Mouse (Mus musculus) embryonic fibroblast, embryonic 13.5 days (primary cell): ENCODE data around the gene Usp46. TPM values are rescaled to one million over a fixed set of nuclear protein-coding genes. Genes with fewer than 3 reads are reported as not detected.
"Not testable (repeated sequence)": the region's sequence is repeated elsewhere in the genome, so short reads cannot be mapped to it uniquely, and the experiment has no call there.

Source experiments
- H3K27ac ChIP-seq: 2 replicates; pipeline ENCODE4 v1.5.1; 2012; ENCODE audit warnings: low read length, control low read depth, inconsistent platforms; ENCODE audit not compliant: insufficient read depth
- H3K4me1 ChIP-seq: 2 replicates; pipeline ENCODE4 v1.6.1; 2011; ENCODE audit warnings: low read length; ENCODE audit not compliant: control insufficient read depth, insufficient read depth
- H3K4me3 ChIP-seq: 2 replicates; pipeline ENCODE4 v1.5.1; 2011; ENCODE audit warnings: mild to moderate bottlenecking, control low read depth, low read length; ENCODE audit not compliant: insufficient read depth
- CTCF ChIP-seq: IDR thresholded peaks from 2 replicates; pipeline ENCODE4 v1.5.1; 2011; ENCODE audit warnings: mild to moderate bottlenecking, control low read depth, low read length, moderate library complexity, borderline replicate concordance; ENCODE audit not compliant: insufficient read depth
- POLR2A ChIP-seq: IDR thresholded peaks from 2 replicates; pipeline ENCODE4 v1.6.1; 2011; ENCODE audit warnings: low read depth, mild to moderate bottlenecking, control low read depth, low read length, moderate library complexity
- polyA plus RNA-seq: library from polyadenylated mRNA; stranded (reverse); fragments of >200 nt; gene quantifications from 2 replicates; pipeline ENCODE4 v1.2.4, GENCODE M21; 2011; ENCODE audit warnings: low read depth; ENCODE audit not compliant: missing spikeins, insufficient read length

The Usp46 gene
- polyA plus RNA-seq, 1 experiment: 30.6 TPM

GRCm38 (mm10) chr5:73970024-73970628, 98.1 kb downstream of the Usp46 start:
- no peak overlapping the region for H3K27ac ChIP-seq
- TF ChIP-seq POLR2A: no peak
- TF ChIP-seq CTCF: no peak
- no peaks in the 10 kb centered on the region; the same call in 1 of the 2 replicates for H3K4me1 ChIP-seq
- no peak overlapping the region for H3K4me3 ChIP-seq

GRCm38 (mm10) chr5:73969338-73969737, 98.9 kb downstream of the Usp46 start:
- H3K4me3 ChIP-seq: no peak overlapping the region
- no peak for TF ChIP-seq CTCF
- TF ChIP-seq POLR2A: no peak
- no peaks in the 10 kb centered on the region; the same call in 1 of the 2 replicates for H3K4me1 ChIP-seq
- no peak overlapping the region for H3K27ac ChIP-seq

- H3K4me3 ChIP-seq: no peak overlapping the region
- no peak overlapping the region for H3K27ac ChIP-seq
- TF ChIP-seq CTCF (no peak), POLR2A (no peak)
Measured at GRCm38 (mm10) chr5:73959779-73960178, 108.5 kb downstream of the Usp46 start.

GRCm38 (mm10) chr5:73958614-73959013, 109.6 kb downstream of the Usp46 start:
- not testable (repeated sequence) for H3K27ac ChIP-seq, H3K4me1 ChIP-seq, H3K4me3 ChIP-seq

More at GRCm38 (mm10) chr5:73959779-73960178, 108.5 kb downstream of the Usp46 start:
- no peaks in the 10 kb centered on the region for H3K4me1 ChIP-seq

GRCm38 (mm10) chr5:73958096-73958495, 110.1 kb downstream of the Usp46 start:
- TF ChIP-seq POLR2A (no peak), CTCF (no peak)
- Histone ChIP-seq H3K4me1 (no peaks in the 10 kb centered on the region), H3K27ac (no peak overlapping the region), H3K4me3 (no peak overlapping the region)

GRCm38 (mm10) chr5:73955691-73956090, 112.5 kb downstream of the Usp46 start:
- no peak overlapping the region for H3K4me3 ChIP-seq
- TF ChIP-seq POLR2A (no peak), CTCF (no peak)
- H3K4me1 ChIP-seq: no peaks in the 10 kb centered on the region
- no peak overlapping the region for H3K27ac ChIP-seq

- no peak overlapping the region for H3K4me3 ChIP-seq
- no peak overlapping the region for H3K27ac ChIP-seq
- TF ChIP-seq CTCF: no peak
- TF ChIP-seq POLR2A: no peak
- no peaks in the 10 kb centered on the region for H3K4me1 ChIP-seq
Measured at GRCm38 (mm10) chr5:73955005-73955404, 113.2 kb downstream of the Usp46 start.

- H3K4me3 ChIP-seq: no peak overlapping the region
- no peaks in the 10 kb centered on the region for H3K4me1 ChIP-seq
- H3K27ac ChIP-seq: no peak overlapping the region
- no peak for TF ChIP-seq CTCF
- TF ChIP-seq POLR2A: no peak
Measured at GRCm38 (mm10) chr5:73953066-73953614, 115.1 kb downstream of the Usp46 start.

- Histone ChIP-seq H3K4me3 (no peak overlapping the region), H3K4me1 (no peaks in the 10 kb centered on the region), H3K27ac (no peak overlapping the region)
- TF ChIP-seq CTCF: no peak
Measured at GRCm38 (mm10) chr5:73951649-73952000, 116.6 kb downstream of the Usp46 start.

- Histone ChIP-seq H3K27ac (no peak overlapping the region), H3K4me1 (no peaks in the 10 kb centered on the region), H3K4me3 (no peak overlapping the region)
- no peak for TF ChIP-seq CTCF
- TF ChIP-seq POLR2A: no peak
Measured at GRCm38 (mm10) chr5:73950809-73951648, 117.2 kb downstream of the Usp46 start.

Other genes with a start within 250 kb of the Usp46 start
- 13.9 and 22.0 TPM in 2 replicates for gene Rasl11b, start 126.9 kb upstream of the Usp46 start, polyA plus RNA-seq